Mouse (Mus musculus) thymus, postnatal 36 days (tissue): ENCODE results near the gene Ptprg.

ENCODE experiments used
- DNase-seq, 2 experiments: peaks; one replicate each; pipeline ENCODE4 v3.0.0; 2022; ENCODE audit warnings: mixed read lengths in 2 of 2

Gene Ptprg

GRCm38 (mm10) chr14:11687541-11687940 is 134.2 kb downstream of the Ptprg start:
- DNase-seq, result no peak

- DNase-seq, result no peak
Observed at GRCm38 (mm10) chr14:11688142-11688541, 134.8 kb downstream of the Ptprg start.

GRCm38 (mm10) chr14:11690066-11690465 is 136.7 kb downstream of the Ptprg start:
- DNase-seq, result no peak

GRCm38 (mm10) chr14:11691531-11691930 is 138.2 kb downstream of the Ptprg start:
- no peak for DNase-seq

- no peak for DNase-seq
Observed at GRCm38 (mm10) chr14:11698880-11699279, 145.5 kb downstream of the Ptprg start.

- no peak for DNase-seq
Observed at GRCm38 (mm10) chr14:11699654-11700053, 146.3 kb downstream of the Ptprg start.

- DNase-seq, result no peak
Observed at GRCm38 (mm10) chr14:11701516-11702249, 148.4 kb downstream of the Ptprg start.

- no peak for DNase-seq
Observed at GRCm38 (mm10) chr14:11702770-11703477, 149.6 kb downstream of the Ptprg start.

- no peak for DNase-seq
Observed at GRCm38 (mm10) chr14:11704871-11705270, 151.5 kb downstream of the Ptprg start.

GRCm38 (mm10) chr14:11709352-11709751 is 156.0 kb downstream of the Ptprg start:
- no peak for DNase-seq

- DNase-seq, result no peak
Observed at GRCm38 (mm10) chr14:11709798-11710197, 156.5 kb downstream of the Ptprg start.

- no peak for DNase-seq
Observed at GRCm38 (mm10) chr14:11710410-11711122, 157.2 kb downstream of the Ptprg start.

GRCm38 (mm10) chr14:11712146-11712545 is 158.8 kb downstream of the Ptprg start:
- no peak for DNase-seq

GRCm38 (mm10) chr14:11716230-11716629 is 162.9 kb downstream of the Ptprg start:
- no peak for DNase-seq

- DNase-seq, result no peak
Observed at GRCm38 (mm10) chr14:11718201-11718600, 164.9 kb downstream of the Ptprg start.

- no peak for DNase-seq
Observed at GRCm38 (mm10) chr14:11719259-11719658, 165.9 kb downstream of the Ptprg start.

- no peak for DNase-seq
Observed at GRCm38 (mm10) chr14:11722101-11722500, 168.8 kb downstream of the Ptprg start.

- DNase-seq, result no peak
Observed at GRCm38 (mm10) chr14:11723876-11724275, 170.5 kb downstream of the Ptprg start.

GRCm38 (mm10) chr14:11731223-11731920 is 178.0 kb downstream of the Ptprg start:
- DNase-seq, result no peak

- DNase-seq, result no peak
Observed at GRCm38 (mm10) chr14:11732376-11732775, 179.0 kb downstream of the Ptprg start.

GRCm38 (mm10) chr14:11743726-11744125 is 190.4 kb downstream of the Ptprg start:
- no peak for DNase-seq

- no peak for DNase-seq
Observed at GRCm38 (mm10) chr14:11752678-11753077, 199.3 kb downstream of the Ptprg start.

- no peak for DNase-seq
Observed at GRCm38 (mm10) chr14:11754656-11755055, 201.3 kb downstream of the Ptprg start.
